Mouse (Mus musculus) retina, adult 2 months (tissue): Measurements from ENCODE around the gene Gna11.
A peak's percentile ranks its signal among the peaks of the same experiment; 100 is the strongest.

Experiments used
- DNase-seq: peaks from one replicate; pipeline ENCODE4 v3.0.0-alpha.2; 2012; ENCODE audit warnings: low read depth, low spot score

The Gna11 gene

DNA sequence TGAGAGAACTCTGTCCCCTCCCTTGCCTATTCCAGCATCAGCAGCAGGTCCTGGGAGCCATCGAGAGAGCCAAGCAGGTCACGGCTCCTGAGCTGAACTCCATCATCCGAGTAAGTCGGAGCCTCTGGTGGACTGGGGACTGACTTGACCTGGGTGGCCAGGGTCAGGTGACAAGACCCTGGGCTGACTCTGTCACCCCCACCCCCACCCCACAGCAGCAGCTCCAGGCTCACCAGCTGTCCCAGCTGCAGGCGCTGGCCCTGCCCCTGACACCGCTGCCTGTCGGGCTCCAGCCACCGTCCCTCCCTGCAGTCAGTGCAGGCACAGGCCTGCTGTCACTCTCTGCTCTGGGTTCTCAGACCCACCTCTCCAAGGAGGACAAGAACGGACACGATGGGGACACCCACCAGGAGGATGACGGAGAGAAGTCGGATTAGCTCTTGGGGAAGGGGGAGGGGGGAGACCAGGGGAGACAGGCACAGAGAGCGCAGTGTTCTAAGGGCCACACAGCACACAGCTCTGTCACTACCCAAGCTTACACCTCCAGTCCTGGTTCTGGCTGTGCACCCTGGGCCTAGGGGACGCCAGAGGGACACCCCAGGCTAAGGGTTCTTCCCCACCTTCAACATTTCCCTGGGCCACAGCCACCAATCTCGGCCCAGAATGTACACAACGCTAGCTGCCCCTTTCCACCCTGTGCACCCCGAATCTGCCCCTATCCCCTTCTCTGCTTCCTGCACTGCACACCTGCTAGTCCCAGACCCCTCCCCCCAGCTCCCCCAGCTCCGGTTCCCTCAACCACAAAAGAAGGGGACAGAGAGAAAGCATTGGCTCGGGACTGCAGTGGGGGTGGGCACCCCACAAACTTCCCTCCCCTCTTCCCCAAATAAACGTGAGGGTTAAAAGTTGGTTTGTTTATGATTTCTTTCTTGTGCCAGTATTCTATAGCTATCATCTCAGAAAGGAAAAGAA lies 20.6 kb upstream of the Gna11 start:
- no peak for DNase-seq

DNA sequence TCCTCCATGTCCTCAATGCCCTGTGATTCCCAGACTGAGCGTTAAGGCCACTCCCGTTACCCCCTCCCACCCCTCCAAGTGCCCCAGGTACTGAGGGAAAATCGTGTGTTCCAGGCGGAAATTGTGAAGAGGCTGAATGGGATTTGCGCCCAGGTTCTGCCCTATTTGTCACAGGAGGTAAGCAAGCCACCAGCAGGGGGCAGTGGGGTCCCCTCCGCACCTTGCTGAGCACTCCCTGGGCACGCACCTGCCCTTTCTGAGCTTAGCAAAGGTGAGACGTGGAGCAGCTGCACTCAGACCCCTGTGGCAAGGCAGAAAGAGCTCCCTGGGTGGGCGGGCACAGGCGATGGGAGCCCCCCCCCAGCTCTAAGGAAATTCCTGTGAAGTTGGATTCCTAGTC lies 19.7 kb upstream of the Gna11 start:
- DNase-seq, result no peak

- no peak for DNase-seq
These were observed 19.2 kb upstream of the Gna11 start for GRCm38 (mm10) chr10:81564216-81564615.

DNA sequence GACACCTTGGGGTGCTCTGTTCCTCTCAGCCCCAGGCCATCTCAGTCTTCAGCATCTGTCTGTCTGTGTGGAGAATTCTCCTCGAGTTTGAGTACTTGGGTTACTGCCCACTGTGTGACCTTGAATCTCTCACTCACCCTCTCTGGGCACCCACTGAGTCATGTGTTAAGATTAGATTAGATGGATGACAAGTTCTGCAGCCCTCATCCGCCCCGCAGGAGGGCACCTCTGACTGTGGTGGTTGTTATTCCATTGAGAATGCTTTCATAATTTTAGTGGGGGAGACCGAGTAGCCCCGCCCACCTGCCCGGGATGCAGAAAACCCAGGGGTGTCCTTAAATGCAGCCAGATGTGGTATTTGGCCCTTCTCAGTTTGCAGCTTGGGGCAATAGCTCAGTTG lies 18.5 kb upstream of the Gna11 start:
- no peak for DNase-seq

- no peak for DNase-seq
These were observed 17.4 kb upstream of the Gna11 start for GRCm38 (mm10) chr10:81562411-81562810.

DNA sequence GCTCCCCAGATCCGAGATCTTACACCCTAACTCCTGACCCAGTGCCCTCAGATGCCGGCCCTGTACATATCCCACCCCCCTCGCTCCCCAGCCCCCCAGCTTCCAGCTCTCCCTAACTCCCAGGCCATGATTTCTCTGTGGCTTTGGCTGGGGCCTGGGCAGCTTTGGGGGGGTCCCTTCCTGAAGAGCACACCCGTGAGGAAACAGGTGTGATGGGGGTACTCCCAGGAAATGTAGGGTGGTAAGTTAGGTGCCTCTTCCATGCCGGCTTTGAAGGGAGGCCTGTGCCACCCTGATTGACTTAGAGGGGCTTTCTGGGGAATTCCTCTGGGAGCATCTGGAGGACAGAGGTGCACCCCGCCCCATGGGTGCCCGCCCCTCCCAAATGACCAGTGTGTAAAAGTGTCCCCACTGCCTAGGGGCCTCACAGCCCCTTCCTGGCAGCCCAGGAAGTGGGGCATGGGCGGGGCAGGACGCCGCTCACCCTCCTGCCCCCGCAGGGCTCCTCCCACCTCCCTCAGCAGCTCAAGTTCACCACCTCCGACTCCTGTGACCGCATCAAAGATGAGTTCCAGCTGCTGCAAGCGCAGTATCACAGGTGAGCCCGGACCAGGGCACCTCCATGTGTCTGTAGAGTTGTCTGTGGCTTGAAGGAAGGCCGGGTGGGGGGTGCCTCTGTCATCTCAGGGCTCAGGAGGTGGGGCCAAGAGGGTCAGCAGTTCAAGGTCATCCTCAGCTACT lies 15.9 kb upstream of the Gna11 start:
- no peak for DNase-seq

DNA sequence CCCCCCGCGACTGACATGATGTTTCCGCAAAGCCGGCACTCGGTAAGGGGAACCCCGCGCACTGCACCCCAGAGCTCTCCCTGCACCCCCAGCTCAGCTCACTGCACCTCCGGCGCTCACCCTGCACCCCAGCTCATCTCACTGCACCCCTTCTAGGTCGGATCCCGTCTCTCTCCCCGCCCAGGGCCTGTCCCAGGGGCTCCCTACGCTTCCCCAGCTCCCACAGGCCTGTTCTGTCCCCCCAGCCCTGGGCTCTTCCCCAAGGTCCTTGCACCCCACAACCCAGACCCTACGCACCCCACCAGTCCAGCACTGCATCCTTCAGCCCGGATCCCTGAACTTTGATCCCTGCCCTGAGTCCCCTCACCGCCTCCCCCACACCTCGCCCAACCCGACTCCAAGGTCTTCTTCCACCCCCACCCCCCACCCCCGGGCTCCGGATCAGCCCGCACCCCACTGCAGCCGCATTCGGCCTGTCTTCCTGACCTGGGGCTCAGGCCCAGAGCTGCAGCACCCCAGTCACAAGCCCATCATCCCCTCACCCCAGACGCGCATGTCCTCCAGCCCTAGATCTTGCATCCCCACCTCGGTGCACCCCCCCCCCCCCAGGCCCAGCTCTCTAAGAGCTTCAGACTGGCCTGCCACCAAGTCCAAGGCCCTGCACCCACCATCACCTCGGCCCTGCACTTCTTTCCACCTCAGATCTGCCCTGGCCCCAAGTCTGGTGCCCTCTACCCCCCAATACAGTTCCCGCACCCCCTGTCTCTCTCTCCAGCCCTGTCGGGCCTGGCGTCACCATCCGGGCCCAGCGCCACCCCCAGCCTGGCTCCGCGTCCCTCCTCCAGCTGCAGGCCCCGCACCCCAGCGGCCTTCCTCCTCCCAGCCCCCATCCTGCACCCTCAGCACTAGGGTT lies 14.9 kb upstream of the Gna11 start:
- no peak for DNase-seq

GRCm38 (mm10) chr10:81559163-81559626 lies 14.2 kb upstream of the Gna11 start, which contains the start of gene Aes:
Aes (plus strand) TSS chr10:81559488.
- DNase-seq, result no peak

- DNase-seq, result no peak
These were observed 12.5 kb upstream of the Gna11 start for GRCm38 (mm10) chr10:81557491-81557890.

GRCm38 (mm10) chr10:81556282-81556681 lies 11.3 kb upstream of the Gna11 start:
- DNase-seq, result no peak

GRCm38 (mm10) chr10:81553807-81554755 lies 9.1 kb upstream of the Gna11 start:
- DNase-seq, result no peak

DNA sequence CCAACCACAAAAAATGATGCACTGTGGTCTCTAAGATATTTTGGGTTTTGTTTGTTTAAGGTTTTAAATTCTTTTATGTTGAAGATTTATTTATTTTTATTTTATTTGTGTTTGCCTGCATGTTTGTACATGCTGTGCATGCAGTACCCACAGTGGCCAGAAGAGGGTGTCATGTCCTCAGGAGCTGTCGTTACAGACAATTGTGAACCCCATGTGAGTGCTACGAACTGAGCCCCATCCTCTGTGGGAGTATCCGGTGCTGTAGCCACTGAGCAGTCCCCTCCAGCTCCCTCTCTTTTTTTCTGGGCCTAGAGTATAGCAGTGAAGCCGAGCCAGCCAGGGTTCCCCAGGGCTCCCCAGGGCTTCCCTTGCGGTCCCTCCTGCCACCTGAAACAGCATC lies 8.2 kb upstream of the Gna11 start:
- DNase-seq, result no peak

GRCm38 (mm10) chr10:81551597-81552102 lies 6.7 kb upstream of the Gna11 start:
- DNase-seq, result peak; percentile 68

DNA sequence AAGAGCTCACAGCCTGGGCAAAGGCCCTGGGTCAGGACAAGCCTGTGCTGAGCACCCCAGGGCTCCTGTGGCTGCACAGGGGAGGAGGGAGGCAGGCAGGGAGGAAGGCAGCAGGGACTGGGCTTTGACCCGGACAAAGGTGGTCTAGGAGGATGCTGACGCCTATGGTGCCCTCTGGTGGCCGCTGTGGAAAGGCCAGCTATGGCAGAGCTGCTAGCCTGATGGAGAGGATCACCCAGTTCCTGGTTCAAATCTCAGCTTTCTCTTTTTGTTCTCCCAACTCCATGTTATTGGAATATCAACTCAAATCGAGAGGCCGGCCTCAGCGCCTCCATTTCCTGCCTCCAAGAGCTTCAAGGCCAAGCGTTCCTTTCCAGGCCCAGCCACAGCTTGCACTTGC lies 5.3 kb upstream of the Gna11 start:
- no peak for DNase-seq

- no peak for DNase-seq
These were observed 4.0 kb upstream of the Gna11 start for GRCm38 (mm10) chr10:81548944-81549343.

- DNase-seq, result no peak
These were observed 2.0 kb upstream of the Gna11 start for GRCm38 (mm10) chr10:81546788-81547571.

GRCm38 (mm10) chr10:81546332-81546731 lies 1.3 kb upstream of the Gna11 start:
- DNase-seq, result no peak

DNA sequence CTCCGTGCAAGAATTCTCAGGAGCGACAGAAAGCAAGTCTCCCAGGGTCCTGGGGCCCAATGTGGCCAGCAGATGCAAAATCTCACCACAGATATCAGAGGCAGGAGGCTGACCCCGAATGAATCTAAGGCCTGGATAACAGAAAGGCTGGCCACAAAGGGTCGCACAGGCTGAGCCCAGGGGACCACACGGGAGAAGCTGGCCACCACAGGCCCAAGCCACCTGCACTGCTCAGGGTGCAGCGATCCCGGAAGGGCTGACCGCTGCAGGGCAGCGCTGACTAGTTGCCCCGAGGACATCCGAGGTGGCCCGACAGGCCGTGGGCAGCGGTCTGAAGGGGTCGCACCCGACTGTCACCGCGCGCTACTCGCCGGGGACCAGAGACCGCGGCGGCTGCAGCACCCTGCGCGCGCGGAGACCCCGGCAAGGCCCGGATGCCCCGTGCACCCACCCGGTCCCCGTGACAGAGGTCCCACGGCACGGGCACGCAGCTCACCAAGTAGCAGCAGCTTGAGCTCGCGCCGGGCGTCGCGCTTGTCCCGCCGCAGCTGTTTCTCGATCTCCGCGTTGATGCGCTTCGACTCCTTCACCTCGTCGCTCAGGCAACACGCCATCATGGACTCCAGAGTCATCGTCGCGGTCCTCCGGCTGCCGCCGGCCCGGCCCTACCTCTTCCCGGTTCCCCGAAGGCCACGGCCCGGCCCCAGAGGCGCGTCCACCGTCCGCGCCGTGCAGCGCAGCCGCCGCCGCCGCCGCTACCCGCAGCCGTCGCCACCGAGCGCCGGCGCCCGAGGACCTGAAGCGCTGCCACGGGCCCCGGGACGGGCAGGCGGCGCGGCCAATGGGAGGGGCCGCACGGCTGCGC lies 462 bp downstream of the Gna11 start:
- no peak for DNase-seq
